Mouse (Mus musculus) kidney, adult 2 months (tissue): ENCODE results near the gene Lrrc74a.
A peak's percentile ranks its signal among the peaks of the same experiment; 100 is the strongest.

Experiments
- CTCF ChIP-seq: fragments of 200-500 bp; conservative IDR thresholded peaks from 2 replicates; pipeline ENCODE4 v1.5.1; 2011; ENCODE audit warnings: low read depth, mild to moderate bottlenecking, control low read depth, low read length, moderate library complexity, mixed read lengths; ENCODE audit not compliant: insufficient read depth, insufficient read length
- POLR2A ChIP-seq: fragments of 200-500 bp; IDR thresholded peaks from one replicate; pipeline ENCODE4 v1.6.1; 2011; ENCODE audit warnings: low read depth, low read length, control low read depth

DNA sequence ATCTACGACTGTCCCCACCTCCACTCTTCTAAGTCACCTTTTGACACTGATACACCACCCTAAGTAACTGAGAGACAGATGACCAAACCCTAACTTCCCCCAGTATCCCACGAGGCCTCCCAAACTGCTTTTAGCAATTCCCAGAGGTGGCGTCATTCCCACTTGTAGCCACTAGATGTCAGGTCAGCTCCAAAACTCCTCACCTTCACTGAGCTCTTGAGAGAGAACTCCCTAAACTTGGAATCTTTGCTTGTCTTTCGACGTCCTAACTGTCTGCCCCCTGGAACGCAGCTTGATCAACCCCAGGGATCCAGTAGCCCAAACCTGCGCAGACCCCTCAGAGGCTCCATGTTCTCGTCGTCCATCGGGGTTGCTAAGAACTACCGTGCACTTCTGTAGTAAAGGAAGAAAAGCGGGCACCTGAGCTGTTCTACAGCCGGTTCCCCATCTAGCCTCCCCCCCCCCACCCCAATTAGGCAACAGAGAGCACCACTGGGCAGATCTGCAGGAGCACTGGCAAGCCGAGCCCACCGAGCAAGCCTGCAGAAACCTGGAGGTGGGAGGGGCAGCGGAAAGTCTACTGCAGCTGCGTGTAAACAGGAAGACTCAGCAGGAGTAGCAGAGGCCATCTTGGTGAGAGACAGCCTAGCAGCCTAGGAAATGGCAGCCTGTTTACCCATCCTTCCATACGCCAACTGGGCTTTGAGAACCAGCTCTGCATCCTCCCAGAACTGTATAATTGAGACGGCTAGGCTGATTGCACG, 33.9 kb downstream of the Lrrc74a start:
- TF ChIP-seq CTCF (peak; percentile 86), POLR2A (no peak)
